Mouse (Mus musculus) forebrain, embryonic 16.5 days (tissue): ENCODE results near the gene Csrnp3. TPM values are rescaled to one million over a fixed set of nuclear protein-coding genes. Genes with fewer than 3 reads are reported as not detected.

ENCODE experiments used
- ATAC-seq: fragments of 200-750 bp; cut with Nextera tagmentation; 2 replicates; pipeline ENCODE4 v1.8.0; 2017; ENCODE audit warnings: mild to moderate bottlenecking, moderate library complexity
- H3K27ac ChIP-seq: fragments of 300-500 bp; sonication (generic); 2 replicates; pipeline ENCODE4 v1.5.1; 2014; ENCODE audit warnings: low read length, control low read depth
- H3K27me3 ChIP-seq: fragments of 300-500 bp; sonication (generic); replicated peaks from 2 replicates; pipeline ENCODE4 v1.6.1; 2014; ENCODE audit warnings: low read length; ENCODE audit not compliant: control insufficient read depth, insufficient read depth
- H3K36me3 ChIP-seq: fragments of 300-500 bp; sonication (generic); 2 replicates; pipeline ENCODE4 v1.6.1; 2014; ENCODE audit not compliant: control insufficient read depth, insufficient read depth
- H3K4me1 ChIP-seq: fragments of 300-500 bp; sonication (generic); replicated peaks from 2 replicates; pipeline ENCODE4 v1.6.1; 2014; ENCODE audit warnings: low read length; ENCODE audit not compliant: control insufficient read depth, insufficient read depth
- H3K4me2 ChIP-seq: fragments of 300-500 bp; sonication (generic); 2 replicates; pipeline ENCODE4 v1.6.1; 2014; ENCODE audit warnings: mild to moderate bottlenecking, low read length, control low read depth
- H3K4me3 ChIP-seq: fragments of 300-500 bp; sonication (generic); replicated peaks from 2 replicates; pipeline ENCODE4 v1.5.1; 2014; ENCODE audit warnings: mild to moderate bottlenecking, low read length, control low read depth
- H3K9ac ChIP-seq: fragments of 300-500 bp; sonication (generic); replicated peaks from 2 replicates; pipeline ENCODE4 v1.6.1; 2014; ENCODE audit warnings: low read depth, low read length, control low read depth
- H3K9me3 ChIP-seq: fragments of 300-500 bp; sonication (generic); 2 replicates; pipeline ENCODE4 v1.6.1; 2016; ENCODE audit warnings: low read length; ENCODE audit not compliant: control insufficient read depth
- WGBS: fragments of 180-500 bp; shearing (Covaris S2); extraction: QIAGEN DNeasy Blood & Tissue Kit; methylation state at CpG from one replicate; pipeline ENCODE4 v1.1.7; 2014; 5-methylcytosine and 5-hydroxymethylcytosine counted together
- polyA plus RNA-seq: library from polyadenylated mRNA; unstranded; fragments of >200 nt; fragmentation: Nextera tagmentation; extraction: Ambion mirVana; gene quantifications from 2 replicates; pipeline ENCODE4 v1.2.1, GENCODE M21; 2015

Csrnp3 gene
- polyA plus RNA-seq, 1 experiment from 2014 or later, result 67.4 TPM

DNA sequence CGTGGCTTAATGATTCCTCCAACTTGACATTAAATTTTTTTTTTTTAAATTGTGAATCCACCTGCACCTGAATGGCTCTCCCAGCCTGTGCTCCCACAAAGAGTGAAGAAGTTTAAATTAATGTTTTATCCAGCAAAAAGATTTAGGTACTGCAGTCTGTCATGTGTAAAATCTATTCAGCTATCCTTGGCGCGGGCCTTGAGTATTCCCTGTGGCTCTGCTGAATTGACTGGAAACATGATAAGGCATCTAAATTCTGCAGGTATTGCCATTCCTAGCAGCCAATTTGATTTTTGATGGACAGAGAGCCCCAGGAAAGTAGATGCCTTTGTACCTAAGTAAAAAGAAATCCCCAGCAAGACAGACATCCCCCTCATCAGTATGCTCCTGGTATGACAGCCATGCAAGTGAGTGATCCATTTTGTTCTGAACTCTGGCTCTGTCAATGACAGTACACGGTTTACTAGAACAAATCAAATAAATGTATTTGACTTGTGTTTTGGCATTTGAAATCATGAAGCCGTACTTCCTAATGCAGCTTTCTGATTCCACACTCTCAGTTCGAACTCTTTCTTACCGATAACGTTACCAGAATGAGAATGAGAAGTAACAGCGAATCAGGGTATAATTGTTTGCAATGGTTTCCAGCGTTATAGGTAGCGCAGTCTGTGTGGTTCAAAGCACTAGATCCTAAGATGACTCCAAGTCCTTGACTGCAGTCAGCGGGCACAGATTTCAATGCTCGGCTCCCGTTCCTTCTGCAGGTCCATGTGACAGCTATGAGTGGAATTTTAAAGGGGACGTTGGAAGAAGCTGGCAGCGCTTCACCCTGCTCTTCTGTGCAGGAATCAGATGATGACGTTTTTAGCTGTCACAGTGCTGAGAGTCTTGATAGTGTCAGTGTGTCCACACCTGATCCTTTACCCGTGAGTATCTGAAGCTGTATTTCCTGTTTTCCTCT is 14.5 kb downstream of the Csrnp3 start:
- 73% methylated on average over 18 of the region's 18 CpGs for WGBS
- ATAC-seq, result peak; percentile 34; the same call in 1 of the 2 replicates
- H3K4me3 ChIP-seq, result no peak overlapping the region
- H3K4me2 ChIP-seq, result peak overlapping the region; percentile 16; the same call in 1 of the 2 replicates
- H3K9me3 ChIP-seq, result no peaks in the 10 kb centered on the region
- H3K9ac ChIP-seq, result no peak overlapping the region
- 0 out of 2 replicates have a peak, but pooled peaks cover 2% of the 10 kb centered on the region for H3K36me3 ChIP-seq
- H3K4me1 ChIP-seq, result peaks cover 14% of the 10 kb centered on the region
- H3K27me3 ChIP-seq, result no peaks in the 10 kb centered on the region
- peak overlapping the region; percentile 53; the same call in 1 of the 2 replicates for H3K27ac ChIP-seq

DNA sequence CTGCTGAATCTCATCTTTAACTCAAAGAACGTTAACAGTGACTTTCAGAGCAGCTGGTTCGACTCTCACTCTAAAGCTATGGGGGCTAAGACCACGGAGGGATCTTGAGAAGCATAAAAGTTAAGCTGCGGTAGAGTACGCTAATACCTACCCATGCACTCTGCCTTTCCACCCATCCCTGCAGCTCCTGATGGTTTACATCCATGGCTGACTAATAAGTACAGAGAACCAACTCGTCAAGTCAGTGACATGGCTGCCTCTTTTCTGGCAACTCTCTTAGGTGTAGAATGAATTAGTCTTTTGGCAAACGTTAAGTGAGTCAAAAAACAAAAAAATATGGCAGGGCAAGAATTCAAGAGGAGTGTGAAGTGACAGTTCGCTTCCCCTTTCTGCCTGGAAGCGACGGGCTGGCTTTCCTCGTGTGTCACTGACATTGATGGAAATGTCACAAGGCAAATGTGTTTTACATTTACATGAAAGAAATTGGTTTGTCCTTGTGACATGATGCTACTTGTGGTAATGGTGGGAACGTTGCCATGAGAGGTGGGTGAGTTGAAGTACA is 19.3 kb downstream of the Csrnp3 start:
- no peaks in the 10 kb centered on the region for H3K27me3 ChIP-seq
- 0 out of 2 replicates have a peak, but pooled peaks cover 2% of the 10 kb centered on the region for H3K36me3 ChIP-seq
- H3K4me3 ChIP-seq, result no peak overlapping the region
- 0 out of 2 replicates have a peak overlapping the region, but pooled peaks have one; percentile 3 for H3K27ac ChIP-seq
- ATAC-seq, result peak; percentile 81
- 52% methylated on average over 12 of the region's 12 CpGs for WGBS
- no peak overlapping the region for H3K9ac ChIP-seq
- peaks cover 14% of the 10 kb centered on the region for H3K4me1 ChIP-seq
- no peak overlapping the region for H3K4me2 ChIP-seq
- no peaks in the 10 kb centered on the region for H3K9me3 ChIP-seq

DNA sequence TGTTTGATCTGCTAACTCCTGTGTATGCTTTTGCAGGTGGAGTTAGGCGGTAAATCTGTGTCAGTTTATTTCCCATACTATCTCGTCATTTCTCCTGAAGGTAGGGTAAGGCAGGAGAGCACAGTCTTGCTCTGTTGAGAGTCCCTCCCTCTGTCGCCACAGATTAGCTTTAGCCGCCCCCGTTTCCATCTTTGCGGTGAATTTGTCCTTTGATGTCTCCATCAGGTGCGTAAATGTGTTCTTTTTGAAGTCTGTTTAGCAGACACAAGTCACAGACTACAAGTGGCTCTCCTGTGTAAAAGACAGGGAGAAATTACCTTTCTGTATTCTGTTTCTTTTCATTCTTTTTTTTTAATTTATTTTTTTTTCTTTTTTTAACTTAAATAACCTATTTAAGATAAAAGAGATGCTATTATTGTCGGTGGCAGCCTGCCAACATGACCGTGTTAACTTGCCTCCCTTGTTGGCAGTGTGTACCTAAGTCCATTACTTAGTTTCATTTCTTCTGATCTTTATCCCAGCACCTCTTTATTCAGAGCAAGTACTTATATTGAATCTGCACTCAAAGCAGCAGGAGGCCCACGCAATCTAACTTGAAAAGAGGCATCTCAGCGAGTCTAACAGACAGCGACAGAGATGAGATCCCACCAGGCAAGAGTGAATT is 25.5 kb downstream of the Csrnp3 start:
- no peaks in the 10 kb centered on the region for H3K9me3 ChIP-seq
- H3K4me2 ChIP-seq, result no peak overlapping the region
- no peaks in the 10 kb centered on the region for H3K36me3 ChIP-seq
- H3K9ac ChIP-seq, result no peak overlapping the region
- H3K4me3 ChIP-seq, result no peak overlapping the region
- H3K27ac ChIP-seq, result no peak overlapping the region
- no peaks in the 10 kb centered on the region for H3K27me3 ChIP-seq
- H3K4me1 ChIP-seq, result 0 out of 2 replicates have a peak, but pooled peaks cover 2% of the 10 kb centered on the region
- 43% methylated on average over 12 of the region's 12 CpGs for WGBS
- no peak for ATAC-seq

DNA sequence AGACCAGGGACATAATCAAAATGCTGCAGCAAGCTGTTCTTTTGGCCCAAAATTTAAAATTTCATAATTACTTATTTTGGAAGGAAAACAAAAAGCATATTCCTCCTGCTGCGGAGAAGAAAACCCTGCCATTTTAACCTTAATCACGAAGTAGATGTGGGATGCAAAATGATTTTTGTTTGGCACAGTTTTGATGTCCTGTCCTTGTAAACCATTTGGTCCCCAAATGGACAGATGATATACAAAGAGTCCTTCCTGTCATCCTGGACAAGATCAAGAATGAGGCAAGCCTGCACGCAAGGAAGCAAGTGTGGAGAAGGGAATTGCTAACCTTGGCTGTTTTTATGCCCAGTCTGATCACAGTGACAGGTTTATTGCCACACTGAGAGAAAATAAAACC is 46.0 kb downstream of the Csrnp3 start:
- 72% methylated on average over 3 of the region's 3 CpGs for whole genome bisulfite sequencing
- H3K4me3 ChIP-seq, result no peak overlapping the region
- no peak overlapping the region for H3K4me2 ChIP-seq
- no peaks in the 10 kb centered on the region for H3K9me3 ChIP-seq
- H3K9ac ChIP-seq, result no peak overlapping the region
- H3K27me3 ChIP-seq, result no peaks in the 10 kb centered on the region
- H3K27ac ChIP-seq, result no peak overlapping the region; the same call in 1 of the 2 replicates
- H3K36me3 ChIP-seq, result no peaks in the 10 kb centered on the region
- no peak for ATAC-seq
- H3K4me1 ChIP-seq, result peaks cover 5% of the 10 kb centered on the region

DNA sequence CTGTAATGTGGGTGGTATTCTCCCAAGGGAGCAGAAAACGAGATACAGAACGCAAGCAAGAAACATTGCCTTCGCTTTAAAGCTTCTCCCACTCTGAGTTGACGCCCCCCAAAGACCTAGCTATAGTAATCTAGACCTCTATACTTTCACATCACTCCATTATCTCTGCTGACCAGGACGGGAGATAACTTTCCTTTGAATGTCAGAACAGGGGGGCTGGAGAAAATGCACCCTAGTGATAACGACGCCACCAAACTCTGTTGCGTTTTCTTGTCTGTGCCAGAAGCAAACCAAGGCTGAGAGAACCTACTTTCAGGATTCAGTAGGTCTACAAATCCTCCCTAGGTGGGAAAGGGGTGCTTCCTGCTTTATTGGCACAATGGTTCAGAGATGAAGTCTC is 47.7 kb downstream of the Csrnp3 start:
- WGBS, result 83% methylated on average over 8 of the region's 8 CpGs
- H3K27ac ChIP-seq, result no peak overlapping the region
- no peaks in the 10 kb centered on the region for H3K27me3 ChIP-seq
- no peak overlapping the region for H3K4me2 ChIP-seq
- H3K9ac ChIP-seq, result no peak overlapping the region
- H3K4me1 ChIP-seq, result peaks cover 12% of the 10 kb centered on the region
- ATAC-seq, result no peak
- H3K36me3 ChIP-seq, result no peaks in the 10 kb centered on the region
- H3K4me3 ChIP-seq, result no peak overlapping the region
- no peaks in the 10 kb centered on the region for H3K9me3 ChIP-seq

DNA sequence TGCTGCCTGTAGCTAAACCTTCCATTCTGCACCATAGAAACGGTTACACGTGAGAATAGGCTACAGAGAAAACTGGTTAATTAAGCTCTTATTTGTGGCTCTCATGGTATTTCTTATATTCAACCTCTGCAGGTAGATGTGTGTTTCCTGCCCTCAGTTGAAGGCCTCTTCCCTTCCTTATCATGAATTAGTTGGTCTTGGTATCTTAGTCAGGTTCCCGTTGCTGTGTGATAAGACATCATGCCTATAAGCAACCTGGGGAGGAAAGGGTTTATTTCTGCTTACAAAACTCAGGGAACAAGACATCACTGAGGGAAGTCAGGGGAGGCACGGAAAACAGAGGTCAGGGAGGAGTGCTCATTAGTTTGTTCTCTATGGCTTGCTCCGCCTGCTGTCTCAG is 48.7 kb downstream of the Csrnp3 start:
- H3K36me3 ChIP-seq, result no peaks in the 10 kb centered on the region
- H3K27me3 ChIP-seq, result no peaks in the 10 kb centered on the region
- no peak overlapping the region for H3K4me3 ChIP-seq
- H3K4me1 ChIP-seq, result peaks cover 12% of the 10 kb centered on the region
- H3K27ac ChIP-seq, result no peak overlapping the region
- no peak overlapping the region for H3K9ac ChIP-seq
- no peaks in the 10 kb centered on the region for H3K9me3 ChIP-seq
- WGBS, result 47% methylated on average over 5 of the region's 5 CpGs
- ATAC-seq, result no peak
- no peak overlapping the region for H3K4me2 ChIP-seq

DNA sequence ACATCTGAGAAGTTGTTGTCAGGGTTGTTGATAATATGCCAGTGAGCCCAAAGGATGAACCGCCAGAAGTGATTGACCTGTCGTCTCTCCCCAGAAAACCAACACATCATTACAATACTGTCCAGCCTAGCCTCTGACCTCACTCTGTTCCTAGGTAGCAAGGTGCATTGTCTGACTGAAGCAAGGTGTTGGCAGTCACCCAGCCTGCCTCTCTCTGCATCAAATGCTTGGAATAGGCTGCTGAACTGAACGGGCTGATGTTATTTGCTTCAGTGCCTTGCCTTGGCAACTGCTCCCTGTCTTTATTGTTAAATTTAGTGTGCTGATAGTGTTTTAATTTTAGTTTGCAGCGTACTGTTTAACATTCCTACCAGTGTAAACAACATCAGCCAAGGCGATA is 51.0 kb downstream of the Csrnp3 start:
- Histone ChIP-seq H3K27me3 (no peaks in the 10 kb centered on the region), H3K4me2 (peak overlapping the region; percentile 35), H3K4me3 (no peak overlapping the region), H3K36me3 (no peaks in the 10 kb centered on the region), H3K27ac (no peak overlapping the region), H3K9me3 (no peaks in the 10 kb centered on the region), H3K4me1 (peaks cover 12% of the 10 kb centered on the region), H3K9ac (no peak overlapping the region)
- 13% methylated on average over 5 of the region's 5 CpGs for WGBS
- peak; percentile 37; the same call in 1 of the 2 replicates for ATAC-seq

DNA sequence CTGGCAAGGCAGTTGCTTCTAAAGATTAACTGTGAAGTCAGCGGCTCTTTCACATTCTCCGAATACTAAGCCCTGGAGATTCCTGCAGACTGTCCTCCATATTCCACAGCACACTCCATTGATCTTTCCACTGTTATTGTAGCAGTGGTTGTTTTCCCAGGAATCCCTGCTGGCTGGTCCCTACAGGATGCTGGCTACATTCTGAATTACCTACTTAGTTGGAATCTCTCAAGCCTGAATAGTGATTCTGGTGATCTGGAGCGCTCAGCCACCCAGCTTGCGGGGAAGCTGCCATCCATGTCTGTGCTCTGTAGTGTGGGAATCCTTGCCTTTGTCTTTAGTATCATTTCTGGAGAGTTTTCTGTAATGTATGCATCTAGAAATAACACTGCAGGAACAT is 51.5 kb downstream of the Csrnp3 start:
- ATAC-seq, result peak; percentile 24; the same call in 1 of the 2 replicates
- Histone ChIP-seq H3K4me3 (no peak overlapping the region), H3K4me2 (peak overlapping the region; percentile 35), H3K36me3 (no peaks in the 10 kb centered on the region), H3K9ac (no peak overlapping the region), H3K4me1 (peaks cover 10% of the 10 kb centered on the region), H3K9me3 (no peaks in the 10 kb centered on the region), H3K27ac (no peak overlapping the region), H3K27me3 (no peaks in the 10 kb centered on the region)
- 11% methylated on average over 4 of the region's 4 CpGs for WGBS

DNA sequence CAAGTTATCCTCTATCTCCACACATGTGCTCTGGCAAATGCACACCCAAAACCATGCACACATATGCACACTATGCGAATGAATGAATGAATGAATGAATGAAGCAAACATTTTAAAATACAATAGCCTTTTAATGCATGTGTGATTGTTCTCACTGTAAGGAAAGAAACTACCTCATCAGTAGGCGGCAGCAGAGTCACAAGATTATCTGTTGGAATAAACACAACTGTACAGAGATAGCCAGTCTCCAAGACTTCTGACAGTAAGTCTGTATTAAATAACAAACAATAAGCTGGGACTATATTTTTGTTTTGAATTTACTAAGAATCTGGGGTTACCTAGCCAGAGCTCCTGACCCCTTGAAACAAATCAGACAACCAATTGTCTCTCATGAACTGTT is 53.9 kb downstream of the Csrnp3 start:
- H3K36me3 ChIP-seq, result no peaks in the 10 kb centered on the region
- 92% methylated on average over 2 of the region's 2 CpGs for WGBS
- H3K9me3 ChIP-seq, result no peaks in the 10 kb centered on the region
- H3K4me1 ChIP-seq, result peaks cover 10% of the 10 kb centered on the region
- no peak overlapping the region for H3K4me2 ChIP-seq
- no peak overlapping the region for H3K4me3 ChIP-seq
- H3K9ac ChIP-seq, result no peak overlapping the region
- no peak overlapping the region for H3K27ac ChIP-seq
- no peak for ATAC-seq
- no peaks in the 10 kb centered on the region for H3K27me3 ChIP-seq
